Mouse (Mus musculus): ENCODE data around the gene Cemip. TPM values are rescaled to one million over a fixed set of nuclear protein-coding genes. Genes with fewer than 3 reads are reported as not detected.

The Cemip gene
- total RNA-seq, 2 experiments from 2014 or later: 12.2 to 12.7 TPM

- peak; percentile 36 to 62 for DNase-seq (ENCODE audit: low spot score in 2 of 2)
These were observed 57.1 kb downstream of the Cemip start for GRCm38 (mm10) chr7:84029120-84029771.

DNA sequence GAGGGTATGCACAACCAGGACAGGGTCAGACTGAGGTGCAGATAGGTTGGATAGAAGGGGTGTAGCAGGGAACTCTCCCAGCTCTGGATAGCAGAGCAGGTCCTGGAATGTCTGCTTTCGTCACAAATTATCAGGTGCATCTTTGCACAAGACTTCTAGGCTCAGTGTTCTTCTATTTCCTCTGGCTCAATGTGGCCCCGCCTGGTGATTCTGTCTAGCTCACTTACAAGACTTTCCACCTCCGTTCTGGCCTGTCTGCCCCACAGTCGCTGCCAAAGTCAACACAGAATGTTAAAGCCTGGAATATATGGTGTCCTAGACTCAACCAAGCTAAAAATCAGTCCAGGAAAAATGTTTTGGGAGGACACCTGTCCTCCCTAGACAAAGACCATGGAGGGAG, 57.9 kb downstream of the Cemip start:
- no peak for DNase-seq (ENCODE audit: low spot score in 2 of 2)

DNA sequence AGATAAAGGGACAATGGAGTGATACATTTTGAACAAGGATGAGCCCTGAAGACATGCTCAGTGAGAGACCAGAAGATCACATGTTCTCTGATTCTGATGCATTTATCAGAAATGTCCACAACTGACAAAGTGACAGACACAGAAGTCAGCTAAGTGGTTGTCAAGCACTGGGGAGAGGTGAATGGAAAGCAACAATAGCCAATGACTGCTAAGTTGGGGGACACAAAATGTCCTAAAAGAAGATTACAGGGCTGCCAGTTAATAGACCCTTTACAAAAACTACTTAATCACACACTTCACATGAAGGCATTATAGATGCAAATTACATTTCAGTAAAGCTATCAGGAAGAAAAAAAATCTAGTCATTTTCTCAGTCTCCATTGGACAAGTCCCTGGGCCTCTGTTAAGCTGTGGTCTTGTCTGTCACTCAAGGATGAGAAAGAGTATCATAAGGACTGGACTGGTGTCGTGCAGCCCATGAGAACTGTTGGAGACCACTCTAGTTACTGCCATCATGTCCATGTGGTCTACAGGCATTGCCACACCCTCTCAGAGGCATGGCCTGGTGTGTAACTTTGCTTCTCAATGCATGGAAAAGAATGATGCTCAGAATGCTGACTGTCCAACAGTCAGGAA, 59.2 kb downstream of the Cemip start:
- DNase-seq (ENCODE audit: low spot score in 2 of 2): no peak

DNA sequence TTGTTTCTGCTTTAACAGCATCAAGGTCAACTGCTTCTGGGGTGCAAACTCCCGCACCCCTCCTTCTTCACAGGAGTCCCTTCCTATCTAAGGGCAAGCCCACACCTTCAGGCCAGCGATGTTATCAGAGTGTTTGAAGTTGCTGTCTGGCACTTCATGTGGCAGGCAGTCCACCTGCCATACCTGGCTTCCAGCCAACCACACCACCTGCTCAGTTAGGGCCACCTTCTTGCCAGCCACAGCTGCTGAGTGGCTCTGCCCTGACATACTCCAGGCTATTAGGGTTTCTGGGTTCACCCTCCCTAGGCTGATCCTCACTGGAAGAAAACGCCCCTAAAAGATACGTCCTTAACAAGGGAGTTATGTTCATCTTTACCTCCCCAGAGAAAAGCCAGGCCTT, 60.2 kb downstream of the Cemip start:
- DNase-seq (ENCODE audit: low spot score in 2 of 2): no peak

GRCm38 (mm10) chr7:84023466-84023865, 62.8 kb downstream of the Cemip start:
- no peak for DNase-seq (ENCODE audit: low spot score in 2 of 2)

GRCm38 (mm10) chr7:84022462-84022861, 63.8 kb downstream of the Cemip start:
- DNase-seq (ENCODE audit: low spot score in 2 of 2): no peak

GRCm38 (mm10) chr7:84019381-84019780, 66.9 kb downstream of the Cemip start:
- no peak for DNase-seq (ENCODE audit: low spot score in 2 of 2)

DNA sequence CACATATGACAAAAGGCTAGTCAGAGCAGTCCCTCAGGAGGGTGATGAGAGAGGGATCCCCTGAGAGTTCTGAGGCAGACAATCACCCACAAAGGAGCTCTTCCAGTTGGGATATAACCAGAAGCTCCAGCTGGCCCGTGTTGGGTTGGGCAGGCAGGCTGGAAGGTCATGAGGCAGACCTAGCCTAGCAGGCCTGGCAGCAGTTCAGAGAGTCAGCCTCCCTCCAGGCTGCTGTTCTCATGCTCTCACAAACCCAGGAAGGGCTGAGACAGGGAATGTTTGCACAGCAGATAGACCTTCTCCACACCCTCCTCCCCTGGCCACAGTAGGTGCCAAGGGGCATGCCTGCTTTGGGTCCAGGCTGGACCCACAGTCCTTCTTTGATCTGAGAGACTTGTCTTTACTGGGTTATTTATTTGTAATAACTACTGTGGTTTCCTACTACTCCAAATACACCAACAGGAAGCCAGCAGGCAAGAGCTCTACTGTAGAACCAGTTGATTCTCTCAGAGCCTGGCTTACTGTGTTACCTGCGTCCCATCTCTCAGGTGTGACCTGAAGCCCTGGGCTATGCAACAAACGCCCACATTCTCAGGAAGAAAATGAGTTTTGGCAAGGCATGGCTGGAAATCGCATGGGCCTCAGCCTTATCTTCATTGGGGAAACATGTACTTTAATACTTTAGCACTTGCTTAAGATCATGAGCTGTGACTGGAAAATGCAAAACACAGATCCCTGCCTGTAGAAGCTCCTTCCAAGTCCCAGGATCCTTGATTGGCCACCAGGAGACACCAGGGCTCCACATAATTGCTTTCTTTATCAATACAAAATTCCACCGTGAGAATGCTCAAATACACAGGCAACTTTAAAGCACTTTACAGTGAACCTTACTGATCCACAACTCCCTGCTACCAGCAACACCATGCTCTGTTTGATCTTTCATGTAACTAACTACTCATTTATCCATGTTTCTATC, 67.7 kb downstream of the Cemip start:
- no peak for DNase-seq (ENCODE audit: low spot score in 2 of 2)

DNA sequence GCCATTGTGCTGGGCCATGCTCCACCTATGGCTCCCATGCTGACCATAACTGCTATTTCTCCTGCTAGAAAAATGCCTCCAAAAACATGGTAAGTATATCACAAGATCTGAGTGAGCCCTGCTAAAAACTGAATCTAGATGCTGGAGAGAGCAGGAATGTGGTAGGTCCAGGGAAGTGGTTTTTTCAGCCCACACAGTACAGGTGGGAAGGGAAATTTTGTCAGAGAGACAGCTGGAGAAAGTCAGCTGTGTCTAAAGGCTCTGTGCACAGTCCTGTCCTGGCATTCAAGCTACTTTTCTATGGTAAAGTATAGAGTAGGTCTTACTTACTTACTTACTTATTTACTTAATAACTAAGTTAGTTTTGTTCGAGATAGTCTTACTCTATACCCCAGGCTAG, 71.3 kb downstream of the Cemip start:
- DNase-seq (ENCODE audit: low spot score in 2 of 2): no peak

DNA sequence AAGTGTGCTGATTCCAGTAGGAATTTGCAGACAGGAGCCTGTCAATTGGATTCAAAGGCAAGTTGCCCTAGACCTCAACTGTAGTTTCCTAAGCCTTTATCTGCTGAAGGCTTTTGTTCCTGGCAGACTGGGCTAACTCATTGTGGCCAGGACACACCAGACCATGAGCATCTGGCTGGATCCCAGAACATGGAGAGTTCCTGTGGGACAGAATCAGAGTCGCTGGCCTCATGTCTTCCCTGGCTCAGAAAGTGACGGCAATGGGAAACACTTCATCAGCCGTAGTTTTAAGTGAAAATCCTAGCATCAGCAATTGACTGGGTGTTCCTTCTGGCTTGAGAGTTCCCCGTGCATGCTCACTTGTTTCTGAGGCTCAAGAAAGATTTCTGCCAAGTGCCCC, 72.6 kb downstream of the Cemip start:
- DNase-seq (ENCODE audit: low spot score in 2 of 2): no peak

DNA sequence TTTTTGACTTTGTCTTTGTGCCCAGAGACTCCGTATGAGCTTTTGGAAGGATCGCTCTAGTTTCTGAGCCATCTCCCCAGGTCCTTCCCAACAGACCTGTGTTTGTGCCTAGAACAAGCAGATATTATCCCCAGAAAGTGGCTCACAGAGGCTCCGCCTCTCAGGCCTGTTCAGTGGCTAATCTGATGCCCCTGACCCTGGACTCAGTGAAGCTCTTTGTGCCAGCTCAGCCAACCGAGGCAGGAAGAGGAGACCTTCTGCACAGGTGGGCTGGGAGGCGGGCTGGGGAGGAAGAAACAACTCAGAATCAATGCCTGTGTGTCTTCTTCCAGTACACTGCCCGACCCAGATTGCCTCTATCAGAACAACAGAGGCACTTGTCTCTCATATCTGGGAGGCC, 81.9 kb downstream of the Cemip start:
- DNase-seq (ENCODE audit: low spot score in 2 of 2): no peak

DNA sequence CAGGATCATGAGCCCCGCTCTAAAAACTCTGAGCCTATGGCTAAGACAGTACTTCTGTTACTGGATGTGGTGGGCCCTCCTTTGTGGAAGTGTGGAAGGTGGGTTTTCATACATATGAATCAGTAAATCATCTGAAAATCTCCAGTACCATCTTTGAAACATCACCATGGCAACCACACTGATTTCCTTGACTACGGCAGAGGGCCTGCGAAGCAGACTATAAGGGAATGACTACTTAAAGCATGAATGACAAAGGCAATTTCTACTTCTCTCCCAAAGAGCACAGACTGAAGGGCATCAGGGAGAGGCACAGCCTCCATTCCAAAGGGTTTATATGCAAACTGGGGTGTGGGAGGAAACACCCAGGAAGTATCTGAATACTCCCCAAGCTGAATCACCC, 84.8 kb downstream of the Cemip start:
- DNase-seq (ENCODE audit: low spot score in 2 of 2): no peak

DNA sequence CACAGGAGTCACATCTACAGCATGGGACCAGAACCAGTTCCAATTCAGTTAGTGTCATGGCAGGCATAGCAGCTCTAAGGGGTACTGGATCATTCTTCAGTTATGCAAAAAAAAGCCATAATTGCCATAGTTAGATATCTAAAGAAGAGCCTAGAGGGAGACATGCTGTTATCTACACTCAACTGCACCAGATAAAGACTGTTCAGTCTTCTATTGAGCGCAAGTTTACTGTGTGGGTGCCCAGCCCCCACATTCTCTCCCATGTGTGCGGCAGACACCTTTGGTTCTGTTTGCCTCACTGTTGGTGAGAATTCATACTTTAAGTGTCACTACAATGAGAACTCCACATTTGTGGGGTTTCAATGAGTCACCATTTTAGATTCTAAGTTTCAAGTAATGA, 85.6 kb downstream of the Cemip start:
- DNase-seq (ENCODE audit: low spot score in 2 of 2): no peak

GRCm38 (mm10) chr7:83999647-84000046, 86.7 kb downstream of the Cemip start:
- no peak for DNase-seq (ENCODE audit: low spot score in 2 of 2)

GRCm38 (mm10) chr7:83994348-83994747, 92.0 kb downstream of the Cemip start:
- no peak for DNase-seq (ENCODE audit: low spot score in 2 of 2)

- DNase-seq (ENCODE audit: low spot score in 2 of 2): no peak
These were observed 97.0 kb downstream of the Cemip start for GRCm38 (mm10) chr7:83989294-83989693.

DNA sequence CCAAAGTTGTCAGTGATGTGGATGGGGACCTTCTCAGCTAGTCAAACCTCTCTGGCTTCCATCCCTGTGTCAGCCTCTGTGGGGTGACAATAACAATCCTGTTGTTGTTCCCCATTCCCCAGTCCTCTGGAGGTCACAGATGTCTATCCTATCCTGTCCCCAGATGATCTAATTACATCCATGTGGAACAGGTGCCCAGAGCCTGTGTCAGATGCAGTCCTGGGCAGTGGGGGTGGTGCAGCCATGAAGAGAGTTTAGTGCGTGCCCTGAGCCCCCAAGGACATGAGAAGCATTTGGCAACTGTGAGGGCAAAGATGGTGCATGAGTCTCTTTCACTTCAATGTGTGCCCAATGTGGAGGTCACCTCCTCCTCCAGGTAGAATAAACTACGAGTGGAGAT, 100.6 kb downstream of the Cemip start:
- DNase-seq (ENCODE audit: low spot score in 2 of 2): no peak

GRCm38 (mm10) chr7:83982566-83982965, 103.7 kb downstream of the Cemip start:
- DNase-seq (ENCODE audit: low spot score in 2 of 2): no peak

DNA sequence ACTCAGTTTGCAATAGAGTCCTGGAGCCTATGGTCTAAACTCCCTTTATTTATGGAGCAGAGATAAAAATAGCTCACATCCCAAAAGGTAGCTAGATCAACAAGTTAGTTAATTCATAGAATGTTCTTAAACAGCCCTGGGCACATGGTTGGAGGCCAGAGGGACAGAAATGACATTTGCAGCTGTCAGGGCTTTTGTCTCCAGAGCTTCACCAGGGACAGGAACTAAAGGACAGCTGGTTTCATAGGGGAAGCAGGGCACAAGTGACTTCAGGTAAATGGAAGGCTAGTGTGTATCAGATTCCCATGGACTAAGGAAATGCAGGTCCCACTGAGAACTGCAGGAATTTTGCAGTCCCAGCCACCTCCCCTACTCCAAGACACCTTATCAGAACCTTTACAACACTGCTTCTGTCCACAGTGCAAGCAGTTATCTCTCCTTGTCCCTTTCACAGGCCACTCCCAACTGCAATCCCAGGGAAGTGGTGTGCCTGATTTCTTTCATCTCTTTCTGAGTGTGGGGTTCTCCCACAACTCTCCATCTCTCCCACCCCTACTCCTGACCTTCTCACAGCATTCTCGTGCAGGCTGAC, 107.3 kb downstream of the Cemip start:
- no peak for DNase-seq (ENCODE audit: low spot score in 2 of 2)

- DNase-seq (ENCODE audit: low spot score in 2 of 2): no peak
These were observed 107.9 kb downstream of the Cemip start for GRCm38 (mm10) chr7:83978410-83978809.

GRCm38 (mm10) chr7:83976413-83976958, 109.8 kb downstream of the Cemip start:
- no peak for DNase-seq (ENCODE audit: low spot score in 2 of 2)

Data from left cerebral cortex, adult 18-20 months (tissue).